Mouse (Mus musculus) forebrain, embryonic 13.5 days (tissue): ENCODE measurements around the gene Hist3h2a. TPM values are rescaled to one million over a fixed set of nuclear protein-coding genes. Genes with fewer than 3 reads are reported as not detected.

ENCODE experiments used
- ATAC-seq: fragments of 200-750 bp; cut with Nextera tagmentation; 2 replicates; pipeline ENCODE4 v1.8.0; 2017
- H3K27ac ChIP-seq: fragments of 300-500 bp; sonication (generic); 2 replicates; pipeline ENCODE4 v1.5.1; 2015; ENCODE audit warnings: inconsistent platforms, mild to moderate bottlenecking, moderate library complexity
- H3K27me3 ChIP-seq: fragments of 300-500 bp; sonication (generic); 2 replicates; pipeline ENCODE4 v1.6.1; 2015; ENCODE audit warnings: mild to moderate bottlenecking, inconsistent platforms
- H3K36me3 ChIP-seq: fragments of 300-500 bp; sonication (generic); 2 replicates; pipeline ENCODE4 v1.6.1; 2015; ENCODE audit warnings: mild to moderate bottlenecking, inconsistent platforms; ENCODE audit not compliant: poor library complexity, severe bottlenecking
- H3K4me1 ChIP-seq: fragments of 300-500 bp; sonication (generic); 2 replicates; pipeline ENCODE4 v1.6.1; 2015; ENCODE audit warnings: inconsistent platforms
- H3K4me2 ChIP-seq: fragments of 300-500 bp; sonication (generic); 2 replicates; pipeline ENCODE4 v1.6.1; 2015; ENCODE audit warnings: inconsistent platforms, mild to moderate bottlenecking, moderate library complexity
- H3K4me3 ChIP-seq: fragments of 300-500 bp; sonication (generic); 2 replicates; pipeline ENCODE4 v1.5.1; 2015; ENCODE audit warnings: mild to moderate bottlenecking, inconsistent platforms
- H3K9ac ChIP-seq: fragments of 300-500 bp; sonication (generic); 2 replicates; pipeline ENCODE4 v1.6.1; 2015; ENCODE audit warnings: mild to moderate bottlenecking, inconsistent platforms
- H3K9me3 ChIP-seq: fragments of 300-500 bp; sonication (generic); replicated peaks from 2 replicates; pipeline ENCODE4 v1.6.1; 2016; ENCODE audit warnings: inconsistent platforms
- WGBS: fragments of 180-500 bp; shearing (Covaris S2); methylation state at CpG from one replicate; pipeline ENCODE4 v1.1.7; 2015; 5-methylcytosine and 5-hydroxymethylcytosine counted together
- polyA plus RNA-seq: library from polyadenylated mRNA; unstranded; fragments of >200 nt; fragmentation: Nextera tagmentation; extraction: Ambion mirVana; gene quantifications from 2 replicates; pipeline ENCODE4 v1.2.1, GENCODE M21; 2015

The Hist3h2a gene
- polyA plus RNA-seq, 1 experiment from 2014 or later = 132 TPM

GRCm38 (mm10) chr11:58984657-58985056 is 30.2 kb downstream of the Hist3h2a start:
- H3K4me2 ChIP-seq = no peak overlapping the region
- H3K4me3 ChIP-seq = no peak overlapping the region
- no peak overlapping the region for H3K27ac ChIP-seq
- no peak overlapping the region; the same call in 1 of the 2 replicates for H3K9ac ChIP-seq
- 91% methylated on average over 7 of the region's 7 CpGs for WGBS
- H3K27me3 ChIP-seq = no peaks in the 10 kb centered on the region
- H3K9me3 ChIP-seq = no peaks in the 10 kb centered on the region
- H3K36me3 ChIP-seq = peaks cover 76% of the 10 kb centered on the region
- peaks cover 20% of the 10 kb centered on the region for H3K4me1 ChIP-seq
- no peak for ATAC-seq

DNA sequence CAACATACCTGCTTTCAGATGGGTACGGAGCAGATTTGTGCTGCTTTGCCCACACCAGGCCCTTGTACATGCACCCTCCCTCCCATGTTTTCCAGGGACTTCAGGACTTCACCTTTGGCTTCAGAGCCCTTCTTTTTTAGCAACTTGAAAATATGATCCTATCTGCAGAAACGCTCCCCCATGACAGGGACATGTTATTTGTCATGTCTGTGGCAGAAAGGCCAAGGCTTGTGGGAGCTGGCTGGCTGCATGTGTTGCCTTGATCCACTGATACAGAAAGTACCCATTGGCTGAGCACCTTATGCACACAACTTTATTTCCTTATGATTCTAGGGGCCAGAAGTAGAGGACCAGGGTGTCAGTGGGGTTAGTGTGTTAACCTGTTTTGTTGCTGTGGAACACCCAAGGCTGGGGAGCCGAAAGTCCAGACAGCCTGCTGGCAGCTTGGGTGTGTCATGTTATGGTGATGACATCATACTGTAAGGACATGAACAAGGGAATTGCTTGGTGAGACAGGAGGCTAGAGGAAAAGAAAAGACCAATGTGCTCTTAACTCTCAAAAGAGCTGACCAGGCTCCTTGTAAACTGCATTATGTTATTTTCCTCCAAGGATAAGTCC is 30.9 kb downstream of the Hist3h2a start:
- Histone ChIP-seq H3K27me3 (no peaks in the 10 kb centered on the region), H3K4me3 (no peak overlapping the region), H3K4me2 (no peak overlapping the region), H3K9ac (no peak overlapping the region), H3K27ac (no peak overlapping the region), H3K36me3 (peaks cover 83% of the 10 kb centered on the region), H3K4me1 (peaks cover 13% of the 10 kb centered on the region), H3K9me3 (no peaks in the 10 kb centered on the region)
- no peak for ATAC-seq
- WGBS = 94% methylated on average over 3 of the region's 3 CpGs

DNA sequence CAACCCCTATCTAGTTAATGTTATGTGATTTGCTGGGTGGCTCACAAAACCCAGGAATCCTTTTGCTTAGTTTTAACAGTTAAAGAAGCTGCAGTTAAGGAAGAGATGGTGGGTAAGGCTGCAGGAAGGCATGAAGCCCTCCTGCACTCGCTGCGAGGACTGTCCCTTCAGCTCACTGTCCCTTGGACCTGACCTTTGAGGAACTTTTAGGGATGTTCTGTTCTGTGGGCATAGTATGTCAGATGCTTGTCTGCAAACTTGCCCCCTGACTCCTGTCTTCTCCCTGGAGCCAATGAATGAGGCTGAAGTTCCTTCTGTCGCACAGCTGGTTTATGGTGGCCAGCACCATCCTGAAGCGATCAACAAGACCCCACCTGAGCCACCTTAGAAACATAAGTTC is 34.7 kb downstream of the Hist3h2a start:
- Histone ChIP-seq H3K36me3 (peaks cover 73% of the 10 kb centered on the region), H3K4me2 (no peak overlapping the region), H3K4me3 (no peak overlapping the region), H3K4me1 (no peaks in the 10 kb centered on the region; the same call in 1 of the 2 replicates), H3K9ac (no peak overlapping the region), H3K9me3 (no peaks in the 10 kb centered on the region), H3K27me3 (peaks cover 11% of the 10 kb centered on the region), H3K27ac (no peak overlapping the region)
- 95% methylated on average over 4 of the region's 4 CpGs for WGBS
- ATAC-seq = no peak

GRCm38 (mm10) chr11:58990141-58990540 is 35.7 kb downstream of the Hist3h2a start:
- ATAC-seq = no peak
- Histone ChIP-seq H3K4me3 (no peak overlapping the region), H3K27me3 (peaks cover 17% of the 10 kb centered on the region), H3K27ac (no peak overlapping the region), H3K36me3 (peaks cover 63% of the 10 kb centered on the region), H3K4me2 (no peak overlapping the region), H3K9ac (no peak overlapping the region), H3K9me3 (no peaks in the 10 kb centered on the region), H3K4me1 (no peaks in the 10 kb centered on the region; the same call in 1 of the 2 replicates)
- WGBS = 89% methylated on average over 17 of the region's 17 CpGs

DNA sequence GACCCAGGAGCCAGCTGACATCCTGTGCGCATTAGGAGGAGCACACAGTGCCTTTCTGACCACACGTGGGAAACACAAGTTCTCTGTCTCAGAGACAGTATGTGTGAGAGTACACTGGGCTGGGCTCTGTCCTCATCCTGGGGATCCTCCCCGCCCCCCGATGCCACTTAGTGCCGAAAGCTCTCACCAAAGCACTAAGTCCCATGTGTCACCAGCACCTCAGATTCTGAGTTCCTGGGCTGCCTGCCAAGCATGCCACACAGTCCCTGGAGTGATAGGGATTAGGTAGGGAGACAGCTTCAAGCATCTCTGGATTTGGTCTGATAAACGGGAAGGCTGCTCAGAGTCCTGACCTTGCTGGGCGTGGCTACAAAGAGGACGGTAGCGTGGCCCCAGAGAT is 36.3 kb downstream of the Hist3h2a start:
- H3K9me3 ChIP-seq = no peaks in the 10 kb centered on the region
- no peaks in the 10 kb centered on the region; the same call in 1 of the 2 replicates for H3K4me1 ChIP-seq
- H3K27ac ChIP-seq = no peak overlapping the region
- no peak overlapping the region for H3K9ac ChIP-seq
- 83% methylated on average over 9 of the region's 9 CpGs for WGBS
- peaks cover 24% of the 10 kb centered on the region for H3K27me3 ChIP-seq
- no peak overlapping the region for H3K4me2 ChIP-seq
- no peak overlapping the region for H3K4me3 ChIP-seq
- peaks cover 57% of the 10 kb centered on the region for H3K36me3 ChIP-seq
- ATAC-seq = no peak

GRCm38 (mm10) chr11:58991911-58992310 is 37.4 kb downstream of the Hist3h2a start:
- Histone ChIP-seq H3K36me3 (peaks cover 46% of the 10 kb centered on the region), H3K27me3 (peaks cover 27% of the 10 kb centered on the region), H3K9ac (no peak overlapping the region), H3K4me1 (no peaks in the 10 kb centered on the region; the same call in 1 of the 2 replicates), H3K9me3 (no peaks in the 10 kb centered on the region), H3K4me2 (no peak overlapping the region), H3K4me3 (no peak overlapping the region), H3K27ac (no peak overlapping the region)
- ATAC-seq = no peak
- 81% methylated on average over 3 of the region's 3 CpGs for WGBS

DNA sequence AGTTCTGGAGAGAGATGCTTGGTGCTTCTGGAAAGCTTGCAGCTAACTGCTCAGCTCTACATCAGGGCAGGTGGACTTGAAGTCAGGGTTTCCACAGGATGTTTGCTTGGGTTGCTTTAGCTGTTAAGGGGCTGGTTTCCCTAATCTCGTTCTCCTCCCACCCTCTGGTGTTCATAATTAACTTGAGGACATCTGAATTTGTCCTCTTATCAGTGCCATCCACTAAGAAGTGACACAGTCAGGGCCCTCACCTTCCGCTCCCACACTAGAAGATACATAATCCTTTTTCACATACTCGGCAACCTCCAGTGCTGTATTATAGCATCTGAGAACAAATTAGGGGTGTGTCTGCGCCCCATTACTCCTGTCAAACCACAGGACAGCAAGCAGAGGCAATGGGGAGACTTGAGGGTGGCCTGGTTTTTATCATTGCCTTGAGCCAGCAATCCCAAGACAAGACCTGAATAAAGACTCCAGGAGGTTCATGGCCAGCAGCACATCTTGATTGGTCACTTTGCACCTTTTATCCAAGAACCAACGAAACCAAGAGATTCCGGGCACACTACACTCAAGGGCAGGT is 38.7 kb downstream of the Hist3h2a start:
- Histone ChIP-seq H3K4me3 (no peak overlapping the region), H3K36me3 (peaks cover 33% of the 10 kb centered on the region), H3K4me1 (no peaks in the 10 kb centered on the region; the same call in 1 of the 2 replicates), H3K27ac (no peak overlapping the region), H3K9me3 (no peaks in the 10 kb centered on the region), H3K27me3 (peaks cover 27% of the 10 kb centered on the region), H3K4me2 (no peak overlapping the region), H3K9ac (no peak overlapping the region)
- 82% methylated on average over 6 of the region's 6 CpGs for WGBS
- ATAC-seq = no peak

- peaks cover 21% of the 10 kb centered on the region for H3K36me3 ChIP-seq
- ATAC-seq = peak; percentile 69
- under 1% methylated on average over 34 of the region's 35 CpGs for WGBS
- peak overlapping the region; percentile 65 for H3K4me2 ChIP-seq
- H3K4me3 ChIP-seq = peak overlapping the region; percentile 42
- H3K4me1 ChIP-seq = no peaks in the 10 kb centered on the region; the same call in 1 of the 2 replicates
- peak overlapping the region; percentile 64 for H3K9ac ChIP-seq
- peaks cover 27% of the 10 kb centered on the region for H3K27me3 ChIP-seq
- H3K27ac ChIP-seq = no peak overlapping the region
- no peaks in the 10 kb centered on the region for H3K9me3 ChIP-seq
Measured at GRCm38 (mm10) chr11:58994337-58994826, 39.9 kb downstream of the Hist3h2a start.

- Histone ChIP-seq H3K27me3 (peaks cover 27% of the 10 kb centered on the region), H3K36me3 (peaks cover 13% of the 10 kb centered on the region), H3K9me3 (no peaks in the 10 kb centered on the region), H3K9ac (no peak overlapping the region), H3K4me2 (peak overlapping the region; percentile 65), H3K4me1 (no peaks in the 10 kb centered on the region; the same call in 1 of the 2 replicates), H3K27ac (no peak overlapping the region), H3K4me3 (no peak overlapping the region)
- WGBS = 78% methylated on average over 9 of the region's 9 CpGs
- no peak for ATAC-seq
Measured at GRCm38 (mm10) chr11:58995061-58995806, 40.7 kb downstream of the Hist3h2a start.

DNA sequence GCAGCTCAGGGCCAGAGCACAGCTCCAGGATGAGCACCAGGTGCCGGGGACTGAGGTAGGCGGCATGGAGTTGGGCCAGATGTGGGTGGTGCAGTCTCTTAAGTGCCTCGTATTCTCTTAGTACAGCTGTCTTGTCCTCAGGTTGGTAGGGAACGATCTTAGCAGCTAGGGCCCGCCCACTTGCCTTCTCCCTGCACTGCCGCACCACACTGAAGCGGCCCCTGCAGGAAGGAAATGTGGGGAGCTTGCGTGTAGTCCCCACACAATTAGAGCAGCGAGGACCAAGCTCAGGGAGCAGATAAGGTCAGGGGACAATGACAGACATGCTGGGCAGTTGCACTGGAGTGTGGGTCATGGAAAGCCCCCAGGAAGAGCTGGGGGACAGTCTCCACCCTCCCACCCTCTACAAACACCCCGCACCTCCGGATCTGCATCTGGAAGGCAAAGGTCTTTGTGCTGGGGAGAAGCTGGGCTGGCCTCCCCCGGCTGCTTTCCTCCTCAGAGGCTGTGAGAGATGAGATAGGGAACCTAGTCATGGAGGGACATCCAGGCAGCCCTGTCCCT is 41.4 kb downstream of the Hist3h2a start:
- H3K9ac ChIP-seq = no peak overlapping the region
- peaks cover 27% of the 10 kb centered on the region for H3K27me3 ChIP-seq
- H3K4me1 ChIP-seq = no peaks in the 10 kb centered on the region; the same call in 1 of the 2 replicates
- H3K4me2 ChIP-seq = no peak overlapping the region
- 59% methylated on average over 12 of the region's 12 CpGs for WGBS
- H3K9me3 ChIP-seq = no peaks in the 10 kb centered on the region
- no peak overlapping the region for H3K27ac ChIP-seq
- H3K4me3 ChIP-seq = no peak overlapping the region
- peaks cover 6% of the 10 kb centered on the region for H3K36me3 ChIP-seq
- ATAC-seq = no peak

- H3K27ac ChIP-seq = no peak overlapping the region
Measured at GRCm38 (mm10) chr11:58997541-58997940, 43.1 kb downstream of the Hist3h2a start.

DNA sequence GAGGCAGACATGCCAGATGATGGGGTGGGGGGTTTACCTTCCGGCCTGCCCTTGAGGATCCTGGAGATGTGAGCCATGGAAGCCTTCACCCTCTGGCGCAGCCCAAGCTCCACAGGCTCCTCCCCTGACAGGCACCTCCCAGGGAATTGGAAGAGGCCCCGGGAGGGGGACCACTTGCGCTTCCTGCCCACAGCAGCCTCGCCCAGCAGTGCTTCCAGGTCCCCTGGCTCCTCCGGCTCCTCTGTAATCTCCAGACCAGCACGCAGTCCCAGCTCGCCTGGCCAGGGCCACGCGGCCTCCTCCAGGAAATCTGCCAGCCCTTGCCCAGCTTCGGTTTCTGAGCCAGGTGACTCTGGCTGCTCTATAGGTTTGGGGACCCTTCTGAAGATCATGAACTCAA is 44.7 kb downstream of the Hist3h2a start:
- Histone ChIP-seq H3K27ac (no peak overlapping the region), H3K36me3 (no peaks in the 10 kb centered on the region), H3K4me3 (no peak overlapping the region), H3K4me2 (no peak overlapping the region), H3K27me3 (peaks cover 17% of the 10 kb centered on the region), H3K4me1 (no peaks in the 10 kb centered on the region; the same call in 1 of the 2 replicates), H3K9me3 (no peaks in the 10 kb centered on the region), H3K9ac (no peak overlapping the region)
- ATAC-seq = no peak
- 65% methylated on average over 11 of the region's 11 CpGs for WGBS

More at GRCm38 (mm10) chr11:58997541-58997940, 43.1 kb downstream of the Hist3h2a start:
- no peaks in the 10 kb centered on the region; the same call in 1 of the 2 replicates for H3K4me1 ChIP-seq
- no peak overlapping the region for H3K4me3 ChIP-seq
- peaks cover 27% of the 10 kb centered on the region for H3K27me3 ChIP-seq
- H3K4me2 ChIP-seq = no peak overlapping the region
- no peaks in the 10 kb centered on the region for H3K9me3 ChIP-seq
- no peak overlapping the region for H3K9ac ChIP-seq
- WGBS = 82% methylated on average over 5 of the region's 5 CpGs
- H3K36me3 ChIP-seq = no peaks in the 10 kb centered on the region
- ATAC-seq = no peak
